Mouse (Mus musculus): ENCODE data around the gene Sptbn2. TPM values are rescaled to one million over a fixed set of nuclear protein-coding genes. Genes with fewer than 3 reads are reported as not detected.

Gene Sptbn2
- polyA plus RNA-seq (2015; fragmentation: Nextera tagmentation; extraction: Ambion mirVana), result 3.2 and 3.8 TPM in 2 replicates

DNA sequence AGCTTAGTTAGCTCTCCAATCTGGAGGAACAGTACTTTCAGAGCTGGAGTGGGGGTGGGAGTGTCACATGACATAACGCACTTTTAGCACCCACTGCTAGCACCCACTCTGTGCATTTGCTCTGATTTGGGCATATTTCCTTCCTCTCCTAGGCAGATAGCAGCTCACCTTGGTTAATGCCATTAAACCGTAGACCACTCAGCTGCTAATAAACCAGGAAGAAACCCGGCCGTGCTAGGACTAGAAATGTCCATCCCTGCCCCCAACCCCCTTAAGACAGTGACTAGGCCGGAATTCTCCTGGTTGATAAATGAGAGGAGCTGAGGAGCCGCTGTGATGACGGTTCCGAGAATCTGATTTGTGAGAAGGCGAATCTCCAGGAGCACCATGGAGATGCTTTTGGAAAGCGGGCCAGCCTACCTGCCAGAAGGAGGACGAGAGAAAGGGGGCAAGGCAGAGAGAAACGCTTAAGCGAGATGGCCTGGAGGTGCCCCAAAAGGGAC is at the start of gene Sptbn2:
Gene Sptbn2 (plus strand): TSS at position 70 of the 503 bp plus-strand sequence.
- H3K4me3 ChIP-seq (ENCODE audit: low read length), result peak within 1 kb of the TSS; percentile 68
- H3K27ac ChIP-seq (ENCODE audit: low read length), result no peak within 1 kb of the TSS
- H3K27me3 ChIP-seq (ENCODE audit: insufficient read depth, low read length), result peaks cover 52% of the 10 kb centered on the region
- H3K4me2 ChIP-seq (replicated peaks; ENCODE audit: low read depth, low read length), result peak within 1 kb of the TSS; percentile 100
- 15% methylated on average over 13 of the region's 13 CpGs for WGBS
- H3K4me1 ChIP-seq (ENCODE audit: insufficient read depth, low read length), result peaks cover 13% of the 10 kb centered on the region
- H3K9me3 ChIP-seq (ENCODE audit: low read length), result no peaks in the 10 kb centered on the region
- ATAC-seq (ENCODE audit: low FRiP score, low TSS enrichment), result no peak
- H3K36me3 ChIP-seq (ENCODE audit: insufficient read depth, low read length), result no peaks in the 10 kb centered on the region
- peak within 1 kb of the TSS; percentile 65 for H3K9ac ChIP-seq (replicated peaks; ENCODE audit: low read length)

DNA sequence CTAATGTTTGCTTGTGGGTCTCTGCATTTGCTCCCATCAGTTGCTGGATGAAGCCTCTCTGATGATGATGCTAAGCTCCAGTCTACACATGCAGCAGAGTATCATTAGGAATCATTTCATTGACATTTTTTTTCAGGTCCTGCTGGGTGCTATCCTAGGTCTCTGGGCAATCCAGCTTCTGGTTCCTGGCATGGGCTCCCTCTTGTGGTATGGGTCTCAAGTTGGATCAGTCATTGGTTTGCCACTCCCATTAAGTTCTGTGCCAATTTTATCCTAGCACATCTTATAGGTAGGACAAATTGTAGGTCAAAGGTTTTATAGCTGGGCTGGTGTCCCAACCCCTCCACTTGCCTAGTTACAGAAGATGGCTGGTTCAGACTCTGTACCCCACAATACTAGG is 44.2 kb upstream of the Sptbn2 start:
- H3K9me3 ChIP-seq (ENCODE audit: low read length), result no peaks in the 10 kb centered on the region
- no peak for ATAC-seq (ENCODE audit: low FRiP score, low TSS enrichment)
- H3K9ac ChIP-seq (replicated peaks; ENCODE audit: low read length), result no peak overlapping the region
- H3K27me3 ChIP-seq (ENCODE audit: insufficient read depth, low read length), result no peaks in the 10 kb centered on the region
- no peak overlapping the region for H3K27ac ChIP-seq (ENCODE audit: low read length)
- no peak overlapping the region for H3K4me2 ChIP-seq (replicated peaks; ENCODE audit: low read depth, low read length)
- H3K4me1 ChIP-seq (ENCODE audit: insufficient read depth, low read length), result no peaks in the 10 kb centered on the region
- no peaks in the 10 kb centered on the region for H3K36me3 ChIP-seq (ENCODE audit: insufficient read depth, low read length)
- no peak overlapping the region for H3K4me3 ChIP-seq (ENCODE audit: low read length)

DNA sequence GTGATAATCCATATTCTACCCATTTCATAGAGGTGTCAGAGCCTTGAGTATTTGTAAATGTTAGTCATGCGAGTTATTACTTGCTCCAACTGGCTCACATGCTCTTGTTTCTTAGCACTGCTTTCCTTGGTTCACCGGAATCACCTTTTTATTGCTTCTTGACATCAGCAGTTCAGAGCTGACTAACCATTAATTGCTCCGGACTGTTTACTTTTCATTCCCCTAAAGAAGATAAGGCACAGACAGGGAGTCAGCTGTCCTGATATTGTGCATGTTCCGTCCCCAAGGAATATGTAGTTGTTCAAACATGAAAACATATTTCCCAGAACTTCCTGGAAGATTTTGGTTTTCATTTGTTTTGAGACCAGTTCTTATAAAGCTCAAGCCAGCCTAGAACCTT is 40.2 kb upstream of the Sptbn2 start:
- WGBS, result 26% methylated on average over 4 of the region's 4 CpGs
- H3K9ac ChIP-seq (replicated peaks; ENCODE audit: low read length), result no peak overlapping the region
- H3K36me3 ChIP-seq (ENCODE audit: insufficient read depth, low read length), result no peaks in the 10 kb centered on the region
- ATAC-seq (ENCODE audit: low FRiP score, low TSS enrichment), result no peak
- no peaks in the 10 kb centered on the region for H3K9me3 ChIP-seq (ENCODE audit: low read length)
- no peak overlapping the region for H3K27ac ChIP-seq (ENCODE audit: low read length)
- no peaks in the 10 kb centered on the region for H3K27me3 ChIP-seq (ENCODE audit: insufficient read depth, low read length)
- H3K4me3 ChIP-seq (ENCODE audit: low read length), result no peak overlapping the region
- H3K4me1 ChIP-seq (ENCODE audit: insufficient read depth, low read length), result no peaks in the 10 kb centered on the region
- H3K4me2 ChIP-seq (replicated peaks; ENCODE audit: low read depth, low read length), result no peak overlapping the region

DNA sequence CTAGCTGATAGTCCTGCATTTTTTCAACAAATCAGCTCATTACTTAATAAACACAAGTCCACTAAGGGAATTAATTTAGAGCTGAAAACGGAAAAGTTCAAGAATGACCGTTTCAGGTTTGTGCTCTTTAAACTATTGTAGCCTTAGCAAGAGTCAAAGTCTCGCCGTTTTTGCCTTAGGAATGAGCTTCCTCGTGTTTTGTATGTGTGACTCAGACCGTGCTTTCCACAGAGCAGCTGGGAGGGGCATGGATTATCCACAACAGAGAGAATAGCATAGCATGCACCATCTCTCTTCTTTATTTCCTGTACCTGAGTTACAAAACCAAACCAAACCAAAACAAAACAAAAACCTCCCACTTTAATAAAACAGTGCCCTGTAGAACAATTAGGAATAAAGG is 38.6 kb upstream of the Sptbn2 start:
- ATAC-seq (ENCODE audit: low FRiP score, low TSS enrichment), result no peak
- no peak overlapping the region for H3K4me2 ChIP-seq (replicated peaks; ENCODE audit: low read depth, low read length)
- H3K4me1 ChIP-seq (ENCODE audit: insufficient read depth, low read length), result no peaks in the 10 kb centered on the region
- no peaks in the 10 kb centered on the region for H3K27me3 ChIP-seq (ENCODE audit: insufficient read depth, low read length)
- H3K9ac ChIP-seq (replicated peaks; ENCODE audit: low read length), result no peak overlapping the region
- no peak overlapping the region for H3K4me3 ChIP-seq (ENCODE audit: low read length)
- no peaks in the 10 kb centered on the region for H3K36me3 ChIP-seq (ENCODE audit: insufficient read depth, low read length)
- no peaks in the 10 kb centered on the region for H3K9me3 ChIP-seq (ENCODE audit: low read length)
- 69% methylated on average over 6 of the region's 6 CpGs for WGBS
- H3K27ac ChIP-seq (ENCODE audit: low read length), result no peak overlapping the region

DNA sequence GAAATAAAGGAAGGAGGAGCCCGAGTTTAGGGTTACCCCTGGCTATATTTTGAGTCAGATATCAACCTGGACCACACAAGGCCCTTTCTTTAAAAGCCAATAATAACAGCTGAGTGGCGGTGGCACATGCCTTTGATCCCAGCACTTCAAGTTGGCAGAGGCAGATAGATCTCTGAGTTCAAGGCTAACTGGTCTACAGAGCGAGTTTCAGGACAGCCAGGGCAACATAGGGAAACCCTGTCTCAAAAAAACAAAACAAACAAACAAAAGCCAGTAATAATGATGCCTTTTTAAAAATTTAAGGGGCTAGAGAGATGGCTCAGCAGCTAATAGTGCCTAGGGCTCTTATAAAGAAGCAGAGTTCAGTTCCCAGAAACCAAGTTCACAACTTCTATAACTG is 16.6 kb upstream of the Sptbn2 start:
- 63% methylated on average over 3 of the region's 3 CpGs for WGBS
- no peak for ATAC-seq (ENCODE audit: low FRiP score, low TSS enrichment)

DNA sequence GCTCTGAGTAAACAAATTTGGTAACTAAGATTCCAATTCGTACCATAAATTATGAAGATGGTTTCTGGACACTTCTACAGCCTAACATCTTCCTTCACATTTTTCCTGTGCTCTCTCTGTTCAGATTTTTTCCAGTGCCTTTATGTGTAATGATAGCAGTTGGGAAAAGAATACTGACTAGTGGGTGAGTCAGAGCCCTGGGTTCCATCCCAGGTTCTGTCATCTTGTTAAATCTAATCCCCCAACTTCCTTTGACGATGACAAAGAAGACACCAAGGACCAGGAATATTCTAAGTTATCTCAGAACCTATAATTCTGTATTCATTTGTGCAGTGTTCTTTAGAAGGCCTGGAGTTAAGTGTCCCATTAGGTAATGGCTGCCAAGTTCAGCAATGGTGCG is 13.8 kb upstream of the Sptbn2 start:
- Histone ChIP-seq H3K9ac (replicated peaks; ENCODE audit: low read length) (no peak overlapping the region), H3K4me3 (ENCODE audit: low read length) (no peak overlapping the region), H3K36me3 (ENCODE audit: insufficient read depth, low read length) (no peaks in the 10 kb centered on the region), H3K27ac (ENCODE audit: low read length) (no peak overlapping the region), H3K4me2 (replicated peaks; ENCODE audit: low read depth, low read length) (no peak overlapping the region), H3K27me3 (ENCODE audit: insufficient read depth, low read length) (peaks cover 52% of the 10 kb centered on the region), H3K4me1 (ENCODE audit: insufficient read depth, low read length) (peaks cover 9% of the 10 kb centered on the region), H3K9me3 (ENCODE audit: low read length) (no peaks in the 10 kb centered on the region)
- ATAC-seq (ENCODE audit: low FRiP score, low TSS enrichment), result no peak
- 90% methylated on average over 3 of the region's 3 CpGs for WGBS

More for the DNA sequence above, 16.6 kb upstream of the Sptbn2 start:
- H3K27me3 ChIP-seq (ENCODE audit: insufficient read depth, low read length), result peaks cover 39% of the 10 kb centered on the region
- no peaks in the 10 kb centered on the region for H3K9me3 ChIP-seq (ENCODE audit: low read length)
- no peak overlapping the region for H3K9ac ChIP-seq (replicated peaks; ENCODE audit: low read length)
- H3K4me3 ChIP-seq (ENCODE audit: low read length), result no peak overlapping the region
- no peak overlapping the region for H3K4me2 ChIP-seq (replicated peaks; ENCODE audit: low read depth, low read length)
- no peak overlapping the region for H3K27ac ChIP-seq (ENCODE audit: low read length)
- no peaks in the 10 kb centered on the region for H3K36me3 ChIP-seq (ENCODE audit: insufficient read depth, low read length)
- H3K4me1 ChIP-seq (ENCODE audit: insufficient read depth, low read length), result peaks cover 9% of the 10 kb centered on the region

DNA sequence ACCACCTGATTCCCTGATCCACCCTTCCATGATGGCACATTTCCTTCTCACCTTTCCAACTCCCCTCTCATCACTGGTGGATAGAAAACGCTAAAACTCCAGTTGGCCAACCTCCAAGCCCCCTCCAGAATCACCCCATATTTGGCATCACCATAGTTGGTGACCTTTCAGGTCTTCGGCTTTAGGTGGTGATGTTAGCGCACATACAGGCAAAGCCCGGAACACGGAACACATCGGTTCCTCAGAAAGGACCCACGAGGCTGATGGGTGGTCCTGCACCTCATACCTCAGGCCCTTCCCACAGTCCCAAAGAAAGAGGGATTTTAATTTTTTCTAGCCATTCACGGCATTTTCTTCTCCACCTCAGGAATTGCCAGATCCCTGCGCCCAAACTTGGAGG is 13.2 kb upstream of the Sptbn2 start:
- peak overlapping the region; percentile 73 for H3K9ac ChIP-seq (replicated peaks; ENCODE audit: low read length)
- 77% methylated on average over 9 of the region's 9 CpGs for WGBS

DNA sequence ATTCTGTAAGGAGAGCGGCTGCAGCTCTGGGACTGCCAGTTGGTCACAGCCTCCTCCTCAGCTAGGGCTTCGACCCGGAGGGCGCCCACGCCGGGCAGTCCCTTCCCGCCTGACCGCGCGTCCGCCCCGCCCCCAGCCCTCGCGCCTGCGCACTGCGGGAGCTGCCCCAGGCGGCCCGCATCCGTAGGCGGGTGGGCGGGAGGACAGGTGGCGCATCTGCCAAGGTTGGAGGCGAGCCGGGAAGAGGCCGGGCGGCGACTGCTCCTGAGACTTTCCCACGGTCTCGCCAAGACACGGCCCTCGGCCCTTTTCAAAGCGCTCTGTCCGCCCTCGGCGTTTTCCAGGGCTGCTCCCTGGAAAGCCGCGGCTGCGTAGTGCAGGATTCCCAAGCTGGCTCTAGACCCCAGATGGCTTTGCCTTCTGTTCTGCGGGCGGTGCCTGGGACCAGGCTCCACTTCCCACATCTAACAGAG is 12.7 kb upstream of the Sptbn2 start, which contains the start of gene Gm960:
Gene Gm960 (minus strand): TSS at position 464 of the 473 bp plus-strand sequence.
- H3K4me1 ChIP-seq (ENCODE audit: insufficient read depth, low read length), result peaks cover 9% of the 10 kb centered on the region
- H3K27me3 ChIP-seq (ENCODE audit: insufficient read depth, low read length), result peaks cover 50% of the 10 kb centered on the region
- peak within 1 kb of the TSS; percentile 73 for H3K9ac ChIP-seq (replicated peaks; ENCODE audit: low read length)
- H3K4me3 ChIP-seq (ENCODE audit: low read length), result peak within 1 kb of the TSS; percentile 63
- no peaks in the 10 kb centered on the region for H3K9me3 ChIP-seq (ENCODE audit: low read length)
- peak; percentile 93 for ATAC-seq (ENCODE audit: low FRiP score, low TSS enrichment)
- H3K27ac ChIP-seq (ENCODE audit: low read length), result no peak within 1 kb of the TSS
- WGBS, result under 1% methylated on average over 40 of the region's 40 CpGs
- H3K36me3 ChIP-seq (ENCODE audit: insufficient read depth, low read length), result no peaks in the 10 kb centered on the region
- peak within 1 kb of the TSS; percentile 90 for H3K4me2 ChIP-seq (replicated peaks; ENCODE audit: low read depth, low read length)

More for the DNA sequence above, 13.2 kb upstream of the Sptbn2 start:
- Histone ChIP-seq H3K4me2 (replicated peaks; ENCODE audit: low read depth, low read length) (peak overlapping the region; percentile 90), H3K4me3 (ENCODE audit: low read length) (peak overlapping the region; percentile 63), H3K36me3 (ENCODE audit: insufficient read depth, low read length) (no peaks in the 10 kb centered on the region), H3K9me3 (ENCODE audit: low read length) (no peaks in the 10 kb centered on the region), H3K27me3 (ENCODE audit: insufficient read depth, low read length) (peaks cover 52% of the 10 kb centered on the region), H3K4me1 (ENCODE audit: insufficient read depth, low read length) (peaks cover 9% of the 10 kb centered on the region), H3K27ac (ENCODE audit: low read length) (no peak overlapping the region)
- 0 out of 2 replicates have a peak, but pooled peaks have one; percentile 12 for ATAC-seq (ENCODE audit: low FRiP score, low TSS enrichment)

DNA sequence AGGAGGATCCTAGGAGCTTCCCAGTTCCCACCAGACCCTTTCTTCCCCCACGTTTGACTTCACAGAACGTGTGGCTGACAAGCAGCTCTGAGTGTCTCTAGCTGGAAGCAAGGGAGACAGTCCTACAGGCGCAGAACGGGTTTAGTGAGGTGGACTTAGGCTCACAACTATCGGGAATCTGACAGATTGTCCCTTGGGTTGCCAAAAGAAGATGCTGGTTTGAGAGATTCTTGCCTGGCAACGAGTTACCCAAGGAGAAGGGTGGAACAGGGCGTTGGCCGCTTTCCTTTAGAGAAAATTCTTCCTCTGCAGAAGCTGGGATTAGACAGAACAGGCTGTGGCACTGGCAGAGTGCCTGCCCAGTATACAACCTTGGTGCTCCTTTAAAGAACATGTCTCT is 12.1 kb upstream of the Sptbn2 start:
- peak overlapping the region; percentile 90 for H3K4me2 ChIP-seq (replicated peaks; ENCODE audit: low read depth, low read length)
- ATAC-seq (ENCODE audit: low FRiP score, low TSS enrichment), result no peak
- 28% methylated on average over 8 of the region's 8 CpGs for WGBS
- H3K4me1 ChIP-seq (ENCODE audit: insufficient read depth, low read length), result peaks cover 9% of the 10 kb centered on the region
- no peaks in the 10 kb centered on the region for H3K36me3 ChIP-seq (ENCODE audit: insufficient read depth, low read length)
- H3K27ac ChIP-seq (ENCODE audit: low read length), result no peak overlapping the region
- H3K27me3 ChIP-seq (ENCODE audit: insufficient read depth, low read length), result peaks cover 48% of the 10 kb centered on the region
- H3K9ac ChIP-seq (replicated peaks; ENCODE audit: low read length), result peak overlapping the region; percentile 73; the same call in 1 of the 2 replicates
- no peaks in the 10 kb centered on the region for H3K9me3 ChIP-seq (ENCODE audit: low read length)
- no peak overlapping the region for H3K4me3 ChIP-seq (ENCODE audit: low read length)

DNA sequence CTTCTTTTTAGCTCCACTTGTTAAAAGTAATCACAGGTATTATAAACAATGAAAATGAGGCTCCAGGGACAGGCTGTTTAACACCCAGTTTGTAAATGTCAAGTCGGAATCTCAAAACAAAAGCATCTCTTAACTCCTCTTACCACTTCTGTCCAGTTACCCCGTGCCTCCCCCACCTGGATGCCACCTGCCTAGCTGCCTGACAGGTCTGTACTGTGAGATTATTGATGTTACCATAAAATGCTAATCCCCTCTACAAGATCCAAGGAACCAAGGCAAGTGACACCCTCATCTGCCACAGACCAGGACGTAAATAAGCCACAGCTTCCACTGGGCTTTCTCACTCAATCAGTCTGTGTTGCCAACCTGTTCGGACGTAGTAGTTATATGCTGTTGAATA is 11.1 kb upstream of the Sptbn2 start:
- no peaks in the 10 kb centered on the region for H3K36me3 ChIP-seq (ENCODE audit: insufficient read depth, low read length)
- peaks cover 44% of the 10 kb centered on the region for H3K27me3 ChIP-seq (ENCODE audit: insufficient read depth, low read length)
- peaks cover 9% of the 10 kb centered on the region for H3K4me1 ChIP-seq (ENCODE audit: insufficient read depth, low read length)
- no peak overlapping the region for H3K4me3 ChIP-seq (ENCODE audit: low read length)
- no peak overlapping the region for H3K4me2 ChIP-seq (replicated peaks; ENCODE audit: low read depth, low read length)
- WGBS, result 36% methylated on average over 5 of the region's 5 CpGs
- ATAC-seq (ENCODE audit: low FRiP score, low TSS enrichment), result no peak
- no peaks in the 10 kb centered on the region for H3K9me3 ChIP-seq (ENCODE audit: low read length)
- no peak overlapping the region for H3K27ac ChIP-seq (ENCODE audit: low read length)
- H3K9ac ChIP-seq (replicated peaks; ENCODE audit: low read length), result no peak overlapping the region
